9 mouse cellular contexts compared by ENCODE assay signal in the genomic region with DNA sequence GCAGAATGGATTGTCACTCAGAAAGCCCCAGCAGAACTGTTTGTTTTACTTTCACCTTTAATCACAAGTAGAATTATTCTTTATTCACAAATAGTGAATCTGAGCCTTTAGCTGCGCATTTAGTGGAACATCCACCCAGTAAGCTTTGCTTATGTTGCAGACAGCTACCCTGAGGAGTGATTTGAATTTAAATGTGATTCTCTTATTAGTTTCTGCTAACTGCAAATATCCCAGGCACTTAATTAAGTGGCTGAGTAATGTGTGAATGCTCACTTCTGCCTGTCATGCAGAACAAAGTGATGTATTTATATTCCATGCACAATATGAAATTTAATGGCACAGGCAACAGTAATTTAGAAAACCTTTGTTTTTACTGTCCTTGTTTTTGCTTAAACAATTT.
A peak's percentile ranks its signal among the peaks of the same experiment; 100 is the strongest.
DNase-seq lines count a peak whose midpoint lies in the region; ATAC-seq lines count a peak whose summit lies in the region.
"Had no signal": no experiment of that assay in that cellular context is flagged by ENCODE, and none has a peak within 500 bp of the region (broad histone marks: within the 10 kb centered on the region; RNA-seq: fewer than 3 reads in every experiment).

No protein-coding gene starts in this region.

- no peak overlapping the region for H3K27ac ChIP-seq in heart, embryonic 15.5 days
- no peak overlapping the region for H3K27ac ChIP-seq in embryonic facial prominence, embryonic 13.5 days
- peak overlapping the region; percentile 79 for H3K27ac ChIP-seq in hindbrain, embryonic 14.5 days
- peak overlapping the region; percentile 87 for H3K27ac ChIP-seq in neural tube, embryonic 13.5 days (replicated peaks)
- H3K27ac ChIP-seq: macrophage had no signal

- no peaks in the 10 kb centered on the region for H3K9me3 ChIP-seq in heart, embryonic 15.5 days (replicated peaks)
- no peaks in the 10 kb centered on the region for H3K9me3 ChIP-seq in embryonic facial prominence, embryonic 13.5 days
- H3K9me3 ChIP-seq in hindbrain, embryonic 14.5 days (ENCODE audit: control insufficient read depth, low read length) = no peaks in the 10 kb centered on the region
- H3K9me3 ChIP-seq in neural tube, embryonic 13.5 days = no peaks in the 10 kb centered on the region

- 0 out of 2 replicates have a peak, but pooled peaks cover 3% of the 10 kb centered on the region for H3K27me3 ChIP-seq in heart, embryonic 15.5 days
- H3K27me3 ChIP-seq in embryonic facial prominence, embryonic 13.5 days = no peaks in the 10 kb centered on the region
- H3K27me3 ChIP-seq in hindbrain, embryonic 14.5 days (ENCODE audit: control insufficient read depth, insufficient read depth, low read length) = no peaks in the 10 kb centered on the region
- no peaks in the 10 kb centered on the region for H3K27me3 ChIP-seq in neural tube, embryonic 13.5 days

- peak overlapping the region; percentile 18; the same call in 1 of the 2 replicates for H3K4me3 ChIP-seq in heart, embryonic 15.5 days
- H3K4me3 ChIP-seq in embryonic facial prominence, embryonic 13.5 days = no peak overlapping the region
- no peak overlapping the region for H3K4me3 ChIP-seq in hindbrain, embryonic 14.5 days (replicated peaks; ENCODE audit: low read length)
- no peak overlapping the region for H3K4me3 ChIP-seq in neural tube, embryonic 13.5 days

- ATAC-seq in heart, embryonic 15.5 days (replicated peaks; ENCODE audit: insufficient number of reproducible peaks, insufficient read depth, low FRiP score, low read depth) = no peak
- ATAC-seq in embryonic facial prominence, embryonic 13.5 days (ENCODE audit: insufficient number of reproducible peaks, insufficient read depth, low FRiP score, low TSS enrichment, low read depth) = no peak
- peak; percentile 52; the same call in 1 of the 2 replicates for ATAC-seq in hindbrain, embryonic 14.5 days (ENCODE audit: low FRiP score)
- peak; percentile 77 for ATAC-seq in neural tube, embryonic 13.5 days (ENCODE audit: low read depth)

- peak overlapping the region; percentile 30; the same call in 1 of the 2 replicates for H3K4me2 ChIP-seq in heart, embryonic 15.5 days
- peak overlapping the region; percentile 39 for H3K4me2 ChIP-seq in embryonic facial prominence, embryonic 13.5 days
- H3K4me2 ChIP-seq in hindbrain, embryonic 14.5 days (replicated peaks) = peak overlapping the region; percentile 37
- peak overlapping the region; percentile 48 for H3K4me2 ChIP-seq in neural tube, embryonic 13.5 days

- H3K36me3 ChIP-seq in heart, embryonic 15.5 days = no peaks in the 10 kb centered on the region
- H3K36me3 ChIP-seq in embryonic facial prominence, embryonic 13.5 days = no peaks in the 10 kb centered on the region
- H3K36me3 ChIP-seq in hindbrain, embryonic 14.5 days (replicated peaks; ENCODE audit: control insufficient read depth, insufficient read depth) = no peaks in the 10 kb centered on the region
- H3K36me3 ChIP-seq in neural tube, embryonic 13.5 days = no peaks in the 10 kb centered on the region

- no peak for DNase-seq in heart, postnatal 36 days
- DNase-seq in hindbrain, embryonic 14.5 days (ENCODE audit: low spot score) = peak; percentile 36
- DNase-seq in thymus, postnatal 0 days (ENCODE audit: low spot score) = no peak
- no peak for DNase-seq in urinary bladder, postnatal 25 days (ENCODE audit: low spot score)
- no peak for DNase-seq in lung, postnatal 14 days

- no peak overlapping the region for H3K9ac ChIP-seq in heart, embryonic 15.5 days
- H3K9ac ChIP-seq in embryonic facial prominence, embryonic 13.5 days = no peak overlapping the region
- peak overlapping the region; percentile 37; the same call in 1 of the 2 replicates for H3K9ac ChIP-seq in hindbrain, embryonic 14.5 days
- peak overlapping the region; percentile 43; the same call in 1 of the 2 replicates for H3K9ac ChIP-seq in neural tube, embryonic 13.5 days

- 0 out of 2 replicates have a peak, but pooled peaks cover 4% of the 10 kb centered on the region for H3K4me1 ChIP-seq in heart, embryonic 15.5 days (replicated peaks)
- H3K4me1 ChIP-seq in embryonic facial prominence, embryonic 13.5 days = peaks cover 15% of the 10 kb centered on the region
- peaks cover 23% of the 10 kb centered on the region for H3K4me1 ChIP-seq in hindbrain, embryonic 14.5 days (replicated peaks; ENCODE audit: control insufficient read depth, insufficient read depth, low read length)
- peaks cover 26% of the 10 kb centered on the region for H3K4me1 ChIP-seq in neural tube, embryonic 13.5 days (replicated peaks)

- 38% methylated on average over 1 of the region's 1 CpGs for WGBS in heart, embryonic 15.5 days
- 31% methylated on average over 1 of the region's 1 CpGs for WGBS in embryonic facial prominence, embryonic 13.5 days
- WGBS in hindbrain, embryonic 14.5 days = 12% methylated on average over 1 of the region's 1 CpGs
- 14% methylated on average over 1 of the region's 1 CpGs for WGBS in neural tube, embryonic 13.5 days

- intact Hi-C loops in heart, postnatal 36 days (cut with DNase I) = no loop called here

Comparison
In these comparisons a context has a peak if more than half of its experiments do, and no peak if none do; other contexts are left out.
1. ATAC-seq: peak in hindbrain, embryonic 14.5 days (single experiment) and neural tube, embryonic 13.5 days (single experiment); none in heart, embryonic 15.5 days (single experiment) and embryonic facial prominence, embryonic 13.5 days (single experiment).
2. H3K27ac ChIP-seq: peak in hindbrain, embryonic 14.5 days (single experiment) and neural tube, embryonic 13.5 days (single experiment); none in heart, embryonic 15.5 days (single experiment) and embryonic facial prominence, embryonic 13.5 days (single experiment).
3. H3K9ac ChIP-seq: peak in hindbrain, embryonic 14.5 days (single experiment) and neural tube, embryonic 13.5 days (single experiment); none in heart, embryonic 15.5 days (single experiment) and embryonic facial prominence, embryonic 13.5 days (single experiment).
4. Peak in every context shown above with its lines, with median percentiles within 50 percentile points of each other: H3K4me2 ChIP-seq.